Mouse (Mus musculus) lung, postnatal 10 days (tissue): Measurements from ENCODE around the gene Ocm.

Experiments
- DNase-seq: peaks from one replicate; pipeline ENCODE4 v3.0.0; 2021

Ocm gene

DNA sequence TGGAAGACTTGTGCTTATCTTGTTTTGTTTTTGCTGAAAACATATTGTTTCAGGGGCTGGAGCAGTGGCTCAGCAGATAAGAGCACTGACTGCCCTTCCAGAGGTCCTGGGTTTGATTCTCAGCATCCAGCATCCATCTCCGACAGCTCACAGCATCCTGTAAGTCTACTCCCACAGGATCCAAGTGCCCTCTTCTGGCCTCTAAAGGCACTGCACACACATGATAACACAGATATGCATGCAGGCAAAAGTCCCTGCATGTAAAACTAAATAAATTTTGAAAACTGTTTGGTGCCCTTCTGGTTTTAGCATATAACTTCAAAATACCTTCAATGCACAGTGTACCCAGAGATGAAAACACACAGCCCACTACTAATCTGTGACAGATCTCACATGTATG lies 27.1 kb downstream of the Ocm start:
- DNase-seq: peak; percentile 18

- DNase-seq: no peak
Measured at GRCm38 (mm10) chr5:143994632-143995365, 31.7 kb downstream of the Ocm start.

GRCm38 (mm10) chr5:143993849-143994248 lies 32.6 kb downstream of the Ocm start:
- DNase-seq: no peak

DNA sequence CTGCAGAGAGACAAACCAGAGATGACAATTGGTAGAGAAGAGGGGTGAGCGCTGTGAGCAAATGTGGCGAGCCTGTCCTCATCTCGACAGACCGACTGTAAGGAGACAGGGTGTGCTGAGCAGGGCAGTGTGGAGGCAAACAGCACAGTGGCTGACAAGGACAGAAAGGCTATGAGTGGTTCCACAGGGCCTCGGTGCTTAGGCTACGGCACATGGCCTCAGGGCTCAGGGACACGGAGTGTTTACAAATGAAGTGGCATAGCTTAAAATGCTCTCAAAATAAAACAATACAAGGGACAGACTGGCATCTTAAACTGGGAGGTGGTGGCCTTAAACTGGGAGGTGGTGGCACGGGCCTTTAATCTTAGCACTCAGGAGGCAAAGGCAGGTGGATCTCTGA lies 33.2 kb downstream of the Ocm start:
- DNase-seq: no peak

DNA sequence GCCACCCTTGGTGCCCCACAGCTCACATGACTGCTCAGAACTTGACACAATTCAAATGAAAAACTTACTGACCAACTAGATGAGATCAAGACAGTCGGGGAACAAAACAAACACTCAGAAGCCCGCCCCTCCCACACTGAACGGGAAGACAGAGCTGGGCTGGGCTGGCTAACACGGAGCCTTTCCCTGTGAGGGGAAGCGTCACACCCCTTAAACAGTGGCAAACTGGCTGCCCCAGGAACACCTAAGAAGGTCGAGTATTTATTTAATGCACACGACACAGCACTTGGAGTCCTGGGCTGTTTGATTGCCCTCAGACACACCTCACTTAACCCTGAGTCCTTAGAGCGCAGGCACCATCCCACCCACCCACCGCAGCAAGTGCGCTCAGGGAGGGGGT lies 33.8 kb downstream of the Ocm start:
- DNase-seq: peak; percentile 81

DNA sequence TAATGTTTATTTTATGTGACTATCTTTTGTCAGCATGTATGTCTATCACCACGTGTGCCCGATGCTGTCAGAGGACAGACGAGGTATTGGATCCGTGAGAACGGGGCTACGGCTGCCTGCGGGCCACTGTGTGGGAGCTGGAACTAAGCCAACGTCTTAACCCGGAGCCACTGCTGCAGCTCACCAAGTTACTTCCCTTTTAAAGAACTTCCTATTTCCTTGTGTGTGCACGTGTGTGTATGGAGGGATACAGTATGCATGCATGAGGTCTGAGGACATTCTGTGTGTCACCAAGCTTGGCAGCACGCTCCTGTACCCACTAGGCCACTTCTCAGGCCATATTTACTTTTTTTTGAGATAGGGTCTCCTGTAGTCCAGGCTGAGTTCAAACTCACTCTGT lies 36.4 kb downstream of the Ocm start:
- no peak for DNase-seq

- DNase-seq: peak; percentile 20
Measured at GRCm38 (mm10) chr5:143989046-143989445, 37.4 kb downstream of the Ocm start.

DNA sequence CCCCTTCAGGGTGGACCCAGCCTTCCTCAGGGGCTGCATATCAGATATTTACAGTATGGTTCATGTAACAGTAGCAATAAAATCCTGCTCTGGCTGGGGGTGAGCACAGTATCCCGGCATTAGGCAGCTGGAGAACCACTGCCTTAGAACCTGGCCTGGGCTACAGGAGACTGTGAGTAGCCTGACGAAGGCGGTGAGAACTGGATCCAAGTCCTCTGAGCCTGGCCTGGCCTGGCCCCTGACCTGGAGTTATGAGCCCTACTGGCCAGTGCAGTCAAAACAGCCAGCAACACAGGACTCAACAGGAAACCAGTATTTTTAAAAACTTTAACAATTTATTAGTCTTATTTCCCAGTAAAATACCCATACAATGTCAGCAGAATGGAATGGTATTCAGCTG lies 38.9 kb downstream of the Ocm start:
- DNase-seq: no peak

DNA sequence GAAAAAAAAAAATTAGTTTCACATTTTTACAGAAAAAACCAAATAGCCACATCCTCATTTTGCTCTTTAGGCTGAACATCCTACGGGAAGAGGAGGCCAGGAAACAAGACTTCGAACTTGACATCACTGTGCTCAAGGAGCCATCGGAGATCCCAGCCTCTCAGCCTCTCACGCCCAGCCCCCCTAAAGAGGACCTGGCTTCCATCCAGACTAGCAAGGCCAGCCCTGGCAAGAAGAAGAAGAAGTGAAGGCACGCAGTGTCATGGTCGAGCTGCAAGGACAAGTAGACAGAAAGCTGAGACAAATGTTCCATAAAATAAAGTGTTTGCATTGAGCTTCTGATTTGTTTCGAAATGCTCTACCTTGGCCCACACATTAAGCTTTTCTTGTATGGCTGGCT lies 41.1 kb downstream of the Ocm start:
- DNase-seq: no peak

GRCm38 (mm10) chr5:143982361-143982760 lies 44.1 kb downstream of the Ocm start:
- DNase-seq: no peak

- DNase-seq: no peak
Measured at GRCm38 (mm10) chr5:143980858-143981257, 45.6 kb downstream of the Ocm start.

- no peak for DNase-seq
Measured at GRCm38 (mm10) chr5:143976726-143977431, 49.6 kb downstream of the Ocm start.

DNA sequence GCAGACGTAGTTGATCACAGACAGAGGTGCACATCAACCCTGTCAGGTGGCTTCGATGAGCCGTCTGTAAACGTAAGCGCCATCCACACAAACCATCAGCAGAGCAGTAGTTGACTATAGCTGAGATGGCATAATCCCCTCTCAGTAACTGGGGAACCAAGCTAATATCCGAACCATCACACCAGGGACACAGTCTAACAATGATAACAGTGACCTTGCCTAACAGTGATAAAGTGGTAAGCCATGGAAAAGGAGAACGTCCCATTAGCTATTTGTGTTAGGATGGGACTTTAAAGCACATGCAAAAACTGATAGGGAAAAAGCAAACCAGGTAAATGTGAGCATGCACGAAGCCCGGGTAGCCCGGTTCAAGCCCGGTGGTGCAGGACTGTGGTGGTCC lies 50.2 kb downstream of the Ocm start:
- no peak for DNase-seq

DNA sequence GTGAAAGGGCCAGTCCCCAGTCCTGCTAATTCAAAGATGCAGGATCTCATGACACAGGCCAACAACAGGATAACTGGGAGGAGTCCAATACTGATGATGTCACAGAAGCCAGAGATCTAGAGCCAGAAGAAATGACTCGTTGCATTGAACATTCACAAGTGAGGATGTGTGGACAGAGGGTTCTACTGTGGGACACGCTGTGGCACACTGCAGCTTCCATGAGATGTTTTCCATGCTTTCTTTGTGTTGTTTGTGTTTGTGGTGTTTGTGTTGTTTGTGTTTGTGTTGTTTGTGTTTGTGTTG lies 50.9 kb downstream of the Ocm start:
- no peak for DNase-seq

GRCm38 (mm10) chr5:143974931-143975630 lies 51.4 kb downstream of the Ocm start:
- peak; percentile 73 for DNase-seq

GRCm38 (mm10) chr5:143972628-143973027 lies 53.8 kb downstream of the Ocm start:
- no peak for DNase-seq
